Mouse (Mus musculus): ENCODE results near the gene Clca3b.

DNA sequence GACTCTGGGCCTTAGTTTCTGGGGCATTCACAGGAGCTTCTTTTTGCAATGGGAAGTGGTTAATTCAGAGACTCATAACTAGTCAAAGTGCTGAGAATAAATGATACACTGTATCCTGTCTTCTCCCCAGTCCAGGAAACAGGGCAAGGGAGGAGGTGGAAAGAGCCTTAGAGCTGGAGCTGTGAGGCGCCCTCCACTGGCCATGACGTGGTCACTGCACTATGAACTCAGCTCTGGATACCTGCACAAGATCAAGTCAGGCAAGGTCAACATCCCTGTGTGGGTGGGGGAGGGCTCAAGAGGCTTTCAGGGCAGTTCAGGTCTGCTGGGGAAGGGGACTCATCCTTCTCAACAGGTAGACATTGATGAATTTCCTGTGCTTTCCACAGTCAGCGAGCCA, 37.3 kb downstream of the Clca3b start:
- peak; percentile 21; the same call in 1 of the 2 replicates for TF ChIP-seq CTCF (IDR thresholded peaks at IDR 0.05; ENCODE audit: control insufficient read depth, insufficient read depth, low read length)
- no peak for TF ChIP-seq POLR2A (IDR thresholded peaks at IDR 0.05; ENCODE audit: borderline replicate concordance, control insufficient read depth, low read depth, low read length)

All from bone marrow, adult 2 months (tissue).